Mouse (Mus musculus) common myeloid progenitor, adult 5-6 weeks (primary cell): ENCODE measurements around the gene Fam13a. TPM values are rescaled to one million over a fixed set of nuclear protein-coding genes. Genes with fewer than 3 reads are reported as not detected.

Source experiments
- ATAC-seq: replicated peaks from 2 replicates; pipeline ENCODE4 v1.8.0; 2016; ENCODE audit warnings: low read depth, mild to moderate bottlenecking, moderate TSS enrichment, inconsistent platforms; ENCODE audit not compliant: poor library complexity, severe bottlenecking
- total RNA-seq: library from RNA; stranded (forward); fragments of 200-1000, 187-1606 nt; gene quantifications from 2 replicates; pipeline ENCODE4 v1.2.3, GENCODE M21; 2017

Fam13a gene
- total RNA-seq, 1 experiment from 2014 or later: 3.7 TPM

- 0 out of 2 replicates have a peak, but pooled peaks have one; percentile 29 for ATAC-seq
Measured at GRCm38 (mm10) chr6:58943958-58944357, 80.4 kb downstream of the Fam13a start.

- no peak for ATAC-seq
Measured at GRCm38 (mm10) chr6:58942276-58942675, 82.1 kb downstream of the Fam13a start.

DNA sequence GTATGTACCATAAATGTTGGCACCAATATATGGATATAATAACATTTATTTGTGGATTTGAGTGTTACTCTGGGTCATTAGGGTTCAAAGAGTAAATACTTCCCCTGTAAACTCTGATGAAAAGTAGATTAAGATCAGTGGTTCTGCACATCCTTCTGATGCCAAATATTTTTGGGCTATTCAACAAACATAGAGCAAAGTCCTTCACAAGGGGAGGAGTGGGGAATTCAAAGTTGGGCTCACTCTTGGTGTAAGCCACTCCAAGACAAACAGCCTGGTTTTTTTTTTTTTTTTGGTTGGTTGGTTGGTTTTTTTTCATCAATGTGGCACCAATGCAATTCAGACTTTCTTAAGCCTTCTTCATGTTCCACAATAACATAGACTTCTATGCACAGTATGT lies 86.6 kb downstream of the Fam13a start:
- no peak for ATAC-seq

DNA sequence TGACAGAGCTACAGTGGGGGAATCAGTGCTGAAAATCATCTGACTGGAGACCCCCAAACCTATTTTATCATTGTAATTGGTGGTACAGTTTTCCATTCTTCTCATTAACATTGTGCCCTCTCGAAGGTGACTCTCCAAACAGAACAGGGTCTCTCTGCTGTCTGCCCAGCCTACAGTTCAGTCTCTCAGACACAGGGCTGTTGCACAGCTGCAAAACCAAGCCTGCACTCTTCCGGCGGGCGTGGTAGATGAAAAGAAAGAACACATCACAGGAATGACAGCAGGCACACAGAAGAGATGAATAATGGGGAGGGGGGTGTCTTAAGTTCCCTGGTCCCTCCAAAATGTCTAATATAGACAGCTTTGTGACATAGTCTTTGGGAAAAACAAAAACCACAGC lies 90.2 kb downstream of the Fam13a start:
- ATAC-seq: no peak

GRCm38 (mm10) chr6:58933189-58933913 lies 91.0 kb downstream of the Fam13a start:
- no peak for ATAC-seq

- no peak for ATAC-seq
Measured at GRCm38 (mm10) chr6:58932515-58933188, 91.7 kb downstream of the Fam13a start.

DNA sequence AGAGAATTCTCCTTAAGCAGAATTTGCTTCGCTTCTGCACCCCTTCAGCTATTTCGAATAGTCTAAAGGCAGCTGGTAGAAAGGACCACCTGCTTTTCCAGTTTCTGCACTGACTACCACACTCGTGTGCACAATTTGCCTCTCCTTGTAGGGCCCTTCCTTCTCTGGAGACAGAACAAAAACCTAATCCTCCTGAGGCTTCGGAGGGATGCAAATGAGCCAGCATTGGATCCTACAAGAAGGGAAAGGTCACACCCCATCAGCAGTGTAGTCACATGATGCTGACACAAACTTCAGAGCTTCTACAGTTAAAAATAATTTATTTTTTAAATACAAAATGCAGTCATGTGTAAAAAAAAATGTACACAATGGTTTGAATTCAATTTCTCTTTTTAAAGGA lies 93.2 kb downstream of the Fam13a start:
- no peak for ATAC-seq

GRCm38 (mm10) chr6:58929911-58930431 lies 94.4 kb downstream of the Fam13a start:
- no peak for ATAC-seq

- no peak for ATAC-seq
Measured at GRCm38 (mm10) chr6:58927881-58928280, 96.5 kb downstream of the Fam13a start.

- no peak for ATAC-seq
Measured at GRCm38 (mm10) chr6:58922511-58922910, 101.8 kb downstream of the Fam13a start.

DNA sequence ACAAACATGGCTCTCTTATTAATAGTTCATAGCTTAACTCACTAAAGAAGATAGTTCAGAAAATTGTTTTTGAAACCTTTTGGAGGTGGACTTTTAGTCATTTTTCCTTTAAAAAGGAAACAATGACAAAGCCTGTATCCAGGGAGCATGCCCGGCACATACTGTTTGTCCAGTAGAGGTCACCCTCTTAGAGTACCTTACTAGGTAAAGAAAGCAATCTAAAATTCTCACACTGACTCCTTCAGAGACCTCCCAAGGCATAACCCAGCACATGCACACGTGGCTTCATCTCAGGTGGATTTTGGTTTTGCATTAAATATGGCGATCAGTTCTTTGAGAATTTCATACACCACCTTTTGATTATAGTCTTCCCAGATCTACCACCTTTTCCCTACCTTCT lies 102.7 kb downstream of the Fam13a start:
- 0 out of 2 replicates have a peak, but pooled peaks have one; percentile 39 for ATAC-seq

DNA sequence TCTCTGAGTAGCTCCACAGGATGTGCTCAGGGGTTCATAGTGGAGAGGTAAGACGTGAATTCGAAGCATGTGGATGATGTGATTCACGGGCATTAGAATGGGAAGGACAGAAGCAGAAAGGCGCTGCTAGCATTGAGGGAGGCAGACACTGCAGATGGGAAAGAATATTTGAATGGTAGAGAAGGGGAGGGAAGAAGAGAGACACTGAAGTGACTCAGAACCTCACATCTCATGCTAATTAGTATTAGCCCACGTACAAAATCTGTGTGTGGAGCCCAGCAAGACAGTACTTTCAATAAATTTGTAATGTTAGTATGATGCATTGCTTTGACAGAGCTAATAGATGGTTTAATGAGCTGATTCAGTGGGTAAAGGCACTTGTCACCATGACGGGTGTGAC lies 103.6 kb downstream of the Fam13a start:
- no peak for ATAC-seq

- peak; percentile 97 for ATAC-seq
Measured at GRCm38 (mm10) chr6:58916498-58916897, 107.9 kb downstream of the Fam13a start.

- no peak for ATAC-seq
Measured at GRCm38 (mm10) chr6:58913971-58914370, 110.4 kb downstream of the Fam13a start.

DNA sequence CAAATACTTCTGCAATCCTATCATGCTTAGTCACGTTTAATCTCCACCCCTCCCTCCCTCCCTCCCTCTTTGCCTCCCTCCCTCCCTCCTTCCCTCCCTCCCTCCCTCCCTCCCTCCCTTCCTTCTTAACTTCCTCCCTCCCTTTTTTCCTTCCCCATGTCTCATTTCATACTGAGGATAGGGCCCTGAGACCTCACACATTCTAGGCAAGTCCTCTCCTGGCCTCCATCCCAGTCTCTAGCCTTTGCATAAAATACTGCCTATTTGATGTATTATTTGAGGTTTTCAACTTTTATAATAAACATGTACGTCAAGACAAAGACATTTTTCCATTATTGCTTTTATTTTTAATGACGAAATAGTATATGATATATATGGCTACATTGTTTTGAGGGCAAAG lies 110.8 kb downstream of the Fam13a start:
- no peak for ATAC-seq

DNA sequence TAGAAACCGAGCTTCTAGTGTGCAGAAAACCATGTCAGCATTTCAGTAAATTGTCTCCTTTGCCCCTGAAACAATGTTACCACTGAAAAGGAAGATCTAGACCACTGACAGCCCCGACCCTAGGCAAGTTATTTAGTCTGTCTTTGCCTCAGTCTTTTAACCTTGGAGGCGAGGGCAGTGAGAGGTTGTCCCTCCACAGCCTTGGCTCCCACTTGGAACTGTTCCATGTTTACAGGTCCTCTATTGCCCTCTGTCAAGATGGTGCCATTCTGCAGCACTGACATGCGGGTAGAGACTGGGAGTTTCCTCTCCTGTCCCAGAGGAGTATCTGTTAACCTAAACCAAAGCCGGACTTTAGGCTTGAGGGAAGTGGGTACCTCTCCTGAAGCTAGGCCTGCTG lies 111.5 kb downstream of the Fam13a start:
- no peak for ATAC-seq

GRCm38 (mm10) chr6:58907791-58908190 lies 116.6 kb downstream of the Fam13a start:
- ATAC-seq: no peak

- no peak for ATAC-seq
Measured at GRCm38 (mm10) chr6:58907336-58907735, 117.0 kb downstream of the Fam13a start.

DNA sequence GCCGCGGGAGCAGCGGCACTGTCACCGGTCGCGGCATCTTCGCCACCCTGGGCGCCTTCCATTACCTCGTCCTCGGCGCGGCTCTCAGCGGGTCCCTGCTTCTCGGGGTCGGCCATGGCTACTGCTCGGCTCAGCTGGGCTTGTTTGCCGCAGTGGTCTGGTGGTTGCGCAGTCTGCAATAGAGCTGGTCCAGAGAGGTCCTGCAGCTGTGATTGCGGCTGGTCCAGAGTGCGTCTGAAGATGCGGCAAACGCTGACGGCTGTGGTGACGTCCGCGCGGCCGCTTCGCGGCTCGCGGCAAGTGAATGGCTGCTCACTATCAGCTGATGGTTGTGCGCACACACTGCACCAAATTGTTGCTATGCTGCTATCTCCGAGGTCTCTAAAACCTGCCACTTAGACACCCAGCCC lies 117.5 kb downstream of the Fam13a start, which contains the start of gene Nap1l5:
Nap1l5 (minus strand) TSS at position 225 of the 410 bp plus-strand sequence.
- ATAC-seq: peak; percentile 69

DNA sequence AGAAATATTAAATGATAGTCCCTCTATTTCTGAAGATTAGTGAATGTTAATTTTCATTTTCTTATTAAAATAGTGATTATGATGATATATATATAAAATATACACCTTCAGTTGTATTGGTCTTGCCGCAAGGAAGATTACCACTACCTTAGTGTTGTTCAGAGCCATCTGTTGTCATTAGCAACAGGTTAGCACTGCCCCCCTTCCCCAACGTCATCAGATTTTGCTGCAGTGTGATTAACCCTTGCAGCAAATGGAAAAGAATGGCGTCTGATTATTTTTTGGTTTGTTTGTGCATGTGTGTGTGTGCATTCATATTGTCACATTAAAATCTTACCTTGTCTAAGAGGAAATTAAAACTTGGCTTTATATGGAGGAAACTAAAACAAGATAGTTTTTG lies 119.8 kb downstream of the Fam13a start:
- no peak for ATAC-seq

DNA sequence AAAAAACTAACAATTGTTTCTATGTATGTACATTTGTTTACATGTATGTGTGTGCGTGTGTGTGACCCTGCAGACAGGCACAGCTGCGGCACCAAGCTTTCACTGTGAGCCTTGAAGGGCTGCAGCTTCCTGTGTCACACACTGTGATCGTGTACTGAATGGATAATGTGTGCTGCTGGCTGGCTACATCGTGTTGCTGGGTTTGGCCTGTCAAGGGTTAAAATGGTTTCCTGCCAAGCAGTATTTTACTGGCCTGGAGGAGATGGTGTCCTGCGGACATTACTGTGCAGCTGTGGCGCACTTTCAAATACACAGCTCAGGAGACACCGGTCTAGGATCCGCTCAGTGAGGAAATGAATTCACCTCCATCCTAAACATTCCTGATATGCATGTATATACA lies 121.2 kb downstream of the Fam13a start:
- ATAC-seq: no peak
